Mouse (Mus musculus) heart, adult 2 months (tissue): ENCODE results near the gene Zfp473. TPM values are rescaled to one million over a fixed set of nuclear protein-coding genes. Genes with fewer than 3 reads are reported as not detected.
"Not testable (repeated sequence)": the region's sequence is repeated elsewhere in the genome, so short reads cannot be mapped to it uniquely, and the experiment has no call there.

Experiments used
- DNase-seq, 2 experiments: peaks; one replicate each; pipeline ENCODE4 v3.0.0; 2021
- H3K27ac ChIP-seq: fragments of 200-600 bp; 2 replicates; pipeline ENCODE4 v1.8.1; 2022
- H3K27me3 ChIP-seq: fragments of 200-500 bp; 2 replicates; pipeline ENCODE4 v1.6.1; 2012; ENCODE audit warnings: mild to moderate bottlenecking, low read length, inconsistent platforms, mixed read lengths; ENCODE audit not compliant: control insufficient read depth, insufficient read depth
- H3K36me3 ChIP-seq: fragments of 200-500 bp; 2 replicates; pipeline ENCODE4 v1.6.1; 2012; ENCODE audit warnings: low read length, inconsistent platforms; ENCODE audit not compliant: control insufficient read depth, insufficient read depth
- H3K4me1 ChIP-seq: fragments of 200-500 bp; 2 replicates; pipeline ENCODE4 v1.6.1; 2011; ENCODE audit warnings: low read length; ENCODE audit not compliant: control insufficient read depth, insufficient read depth
- H3K4me3 ChIP-seq: fragments of 200-600 bp; 2 replicates; pipeline ENCODE4 v1.8.1; 2022
- H3K79me2 ChIP-seq: fragments of 200-500 bp; replicated peaks from 2 replicates; pipeline ENCODE4 v1.6.1; 2012; ENCODE audit warnings: mild to moderate bottlenecking, inconsistent platforms, low read length, moderate library complexity, mixed read lengths; ENCODE audit not compliant: control insufficient read depth, insufficient read depth
- H3K9ac ChIP-seq: fragments of 200-500 bp; 2 replicates; pipeline ENCODE4 v1.6.1; 2012; ENCODE audit warnings: low read depth, mild to moderate bottlenecking, control low read depth, inconsistent platforms, low read length, mixed read lengths
- CTCF ChIP-seq: fragments of 200-600 bp; IDR thresholded peaks from 2 replicates; pipeline ENCODE4 v1.8.1; 2022; ENCODE audit warnings: antibody characterized with exemption, mild to moderate bottlenecking, moderate library complexity
- EP300 ChIP-seq: fragments of 200-500 bp; IDR thresholded peaks from 2 replicates; pipeline ENCODE4 v1.6.1; 2011; ENCODE audit warnings: low read depth, low read length, control low read depth; ENCODE audit not compliant: insufficient read depth
- POLR2A ChIP-seq: fragments of 200-500 bp; IDR thresholded peaks from 2 replicates; pipeline ENCODE4 v1.6.1; 2011; ENCODE audit warnings: mild to moderate bottlenecking, low read depth, low read length, control low read depth; ENCODE audit not compliant: insufficient read depth
- WGBS: fragments of 180-500 bp; shearing (Covaris S2); methylation state at CpG from one replicate; pipeline ENCODE4 v1.1.7; 2018; 5-methylcytosine and 5-hydroxymethylcytosine counted together
- intact Hi-C: fragments of 180-260 bp; cut with DNase I; formaldehyde crosslinking; loops from one replicate; pipeline ENCODE4 v1.15.1; 2025
- long read RNA-seq: library from polyadenylated mRNA; stranded (forward); transcript quantifications from one replicate; pipeline ENCODE4 v2.0.0, GENCODE M21; 2021
- polyA plus RNA-seq: library from polyadenylated mRNA; depleted of rRNA; stranded (reverse); fragments of >200 nt; gene quantifications from 2 replicates; pipeline ENCODE4 v1.2.3, GENCODE M21; 2012; rRNA removed
- total RNA-seq, 2 experiments: library from RNA; stranded (reverse); gene quantifications; 2 replicates each; pipeline ENCODE4 v1.2.3; 2021

Gene Zfp473
- total RNA-seq (not detected), polyA plus RNA-seq (0.03 and 0.12 TPM in 2 replicates)
- long read RNA-seq: 0 reads

GRCm38 (mm10) chr7:44750950-44751349, at the start of gene Zfp473:
TSS of gene Zfp473 (minus strand) at chr7:44751050.
- H3K36me3 ChIP-seq, intact Hi-C loops, H3K4me1 ChIP-seq, DNase-seq, H3K27me3 ChIP-seq, H3K27ac ChIP-seq, H3K79me2 ChIP-seq, H3K9ac ChIP-seq, H3K4me3 ChIP-seq: not testable (repeated sequence)
- WGBS: 82% methylated on average over 1 of the region's 1 CpGs

GRCm38 (mm10) chr7:44792781-44793180, 41.9 kb upstream of the Zfp473 start:
- no peaks in the 10 kb centered on the region for H3K4me1 ChIP-seq
- WGBS: 71% methylated on average over 6 of the region's 6 CpGs
- H3K9ac ChIP-seq: no peak overlapping the region
- no peak overlapping the region for H3K4me3 ChIP-seq
- no peaks in the 10 kb centered on the region for H3K27me3 ChIP-seq
- no peaks in the 10 kb centered on the region for H3K79me2 ChIP-seq
- peak in 1 of 2 experiments; percentile 1 for DNase-seq
- H3K36me3 ChIP-seq: no peaks in the 10 kb centered on the region
- intact Hi-C loops: no loop called here
- TF ChIP-seq POLR2A (no peak), CTCF (no peak), EP300 (no peak)
- no peak overlapping the region for H3K27ac ChIP-seq

DNA sequence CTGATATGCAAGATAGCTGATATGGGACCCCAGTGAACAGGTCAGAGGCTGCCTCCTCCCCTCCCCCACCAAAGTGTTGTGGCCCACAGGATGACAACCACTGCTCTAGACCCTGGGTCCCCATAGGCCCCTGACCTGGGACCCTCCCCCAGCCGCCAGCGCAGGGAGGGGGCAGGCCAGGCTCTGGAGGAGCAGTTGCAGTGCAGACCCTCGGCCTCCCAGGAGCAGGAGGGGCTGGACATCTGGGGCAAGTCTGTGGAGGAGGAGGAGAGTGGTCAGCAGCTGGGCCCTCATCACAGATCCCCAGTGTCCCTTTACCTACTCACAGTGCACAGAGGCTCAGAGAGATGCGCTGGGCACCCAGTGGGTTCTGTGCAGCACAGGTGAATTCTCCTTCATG, 39.2 kb upstream of the Zfp473 start:
- H3K4me1 ChIP-seq: no peaks in the 10 kb centered on the region
- H3K27me3 ChIP-seq: no peaks in the 10 kb centered on the region
- intact Hi-C loops: no loop called here
- no peaks in the 10 kb centered on the region for H3K36me3 ChIP-seq
- H3K4me3 ChIP-seq: no peak overlapping the region
- H3K79me2 ChIP-seq: no peaks in the 10 kb centered on the region
- H3K27ac ChIP-seq: no peak overlapping the region
- TF ChIP-seq EP300 (no peak), POLR2A (no peak), CTCF (no peak)
- peak in 1 of 2 experiments; percentile 1 for DNase-seq
- 68% methylated on average over 4 of the region's 4 CpGs for WGBS
- no peak overlapping the region for H3K9ac ChIP-seq

DNA sequence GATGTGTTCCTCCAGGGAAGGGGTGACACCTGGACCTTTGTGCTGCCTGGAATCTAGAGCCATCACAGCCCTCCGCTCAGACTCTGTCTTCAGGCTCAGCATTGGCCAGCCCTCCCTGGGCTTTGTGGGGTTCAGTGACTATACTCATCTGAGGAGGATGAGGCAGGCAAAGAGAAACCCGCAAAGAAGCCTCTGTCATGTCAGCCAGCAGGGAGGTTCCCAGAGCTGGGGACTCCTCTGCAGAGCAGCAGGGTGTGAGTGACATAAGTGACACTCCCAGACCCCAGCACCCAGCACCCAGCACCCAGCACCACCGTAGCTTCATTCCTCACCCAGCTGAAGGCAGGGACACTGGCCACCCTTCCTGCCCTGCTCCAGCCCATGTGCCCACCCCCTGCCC, 38.7 kb upstream of the Zfp473 start:
- Histone ChIP-seq H3K27me3 (no peaks in the 10 kb centered on the region), H3K4me3 (no peak overlapping the region), H3K9ac (no peak overlapping the region), H3K36me3 (no peaks in the 10 kb centered on the region), H3K27ac (no peak overlapping the region), H3K79me2 (no peaks in the 10 kb centered on the region), H3K4me1 (no peaks in the 10 kb centered on the region)
- DNase-seq: peak in 1 of 2 experiments; percentile 10
- TF ChIP-seq EP300 (no peak), POLR2A (no peak), CTCF (no peak)
- intact Hi-C loops: no loop called here
- WGBS: 62% methylated on average over 3 of the region's 3 CpGs

- no peaks in the 10 kb centered on the region for H3K36me3 ChIP-seq
- TF ChIP-seq EP300: no peak
- no peak for TF ChIP-seq POLR2A
- TF ChIP-seq CTCF: no peak
- no peak for DNase-seq
- no peak overlapping the region for H3K27ac ChIP-seq
- 81% methylated on average over 8 of the region's 8 CpGs for WGBS
- intact Hi-C loops: no loop called here
- H3K4me3 ChIP-seq: no peak overlapping the region
- no peaks in the 10 kb centered on the region for H3K27me3 ChIP-seq
- no peaks in the 10 kb centered on the region for H3K4me1 ChIP-seq
- no peaks in the 10 kb centered on the region for H3K79me2 ChIP-seq
- no peak overlapping the region for H3K9ac ChIP-seq
Measured at GRCm38 (mm10) chr7:44780101-44780500, 29.3 kb upstream of the Zfp473 start.

DNA sequence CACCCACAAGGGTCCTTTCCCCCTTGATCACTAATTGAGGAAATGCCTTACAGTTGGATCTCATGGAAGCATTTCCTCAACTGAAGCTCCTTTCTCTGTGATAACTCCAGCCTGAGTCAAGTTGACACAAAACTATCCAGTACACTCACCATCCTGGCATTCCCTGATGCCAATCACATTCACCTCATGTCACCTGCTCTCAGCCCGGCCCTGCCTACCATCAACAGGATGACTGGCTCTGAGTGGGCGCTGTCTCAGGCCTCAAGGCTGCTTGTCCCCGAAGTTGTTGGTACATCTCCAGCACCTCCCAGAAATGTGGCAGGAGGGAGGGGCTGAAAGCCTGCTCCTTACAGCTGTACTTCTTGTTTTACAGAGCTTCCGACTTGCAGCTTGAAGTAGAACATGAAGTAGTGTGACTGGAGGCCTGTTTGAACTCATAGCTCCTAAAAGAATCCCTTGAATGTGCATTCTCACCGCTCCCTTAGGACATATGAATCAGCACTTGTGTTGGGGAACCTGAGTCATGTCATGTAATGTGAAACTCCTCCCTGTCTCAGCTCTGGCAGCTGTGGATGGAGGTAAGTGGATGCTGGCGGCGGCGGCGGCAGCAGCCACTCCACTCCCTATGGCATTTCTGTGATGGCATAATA, 26.1 kb upstream of the Zfp473 start:
- 90% methylated on average over 9 of the region's 9 CpGs for WGBS
- no peaks in the 10 kb centered on the region for H3K79me2 ChIP-seq
- H3K36me3 ChIP-seq: no peaks in the 10 kb centered on the region
- intact Hi-C loops: no loop called here
- H3K4me1 ChIP-seq: no peaks in the 10 kb centered on the region
- H3K27me3 ChIP-seq: no peaks in the 10 kb centered on the region
- no peak for TF ChIP-seq POLR2A
- TF ChIP-seq EP300: no peak
- no peak for TF ChIP-seq CTCF
- H3K4me3 ChIP-seq: no peak overlapping the region
- no peak for DNase-seq
- no peak overlapping the region for H3K27ac ChIP-seq
- H3K9ac ChIP-seq: no peak overlapping the region
